Mouse (Mus musculus) thymus, postnatal 36 days (tissue): ENCODE results near the gene Neurod2.
A peak's percentile ranks its signal among the peaks of the same experiment; 100 is the strongest.

ENCODE experiments used
- DNase-seq, 2 experiments: peaks; one replicate each; pipeline ENCODE4 v3.0.0; 2022; ENCODE audit warnings: mixed read lengths in 2 of 2

Neurod2 gene

GRCm38 (mm10) chr11:98330745-98331204, 1.3 kb upstream of the Neurod2 start:
- no peak for DNase-seq

GRCm38 (mm10) chr11:98329960-98330744, 704 bp upstream of the Neurod2 start:
- DNase-seq: no peak

GRCm38 (mm10) chr11:98328371-98329069, 928 bp downstream of the Neurod2 start:
- DNase-seq: no peak

- DNase-seq: no peak
These were observed 1.4 kb downstream of the Neurod2 start for GRCm38 (mm10) chr11:98328031-98328370.

- no peak for DNase-seq
These were observed 2.1 kb downstream of the Neurod2 start for GRCm38 (mm10) chr11:98327136-98328030.

- DNase-seq: no peak
These were observed 2.7 kb downstream of the Neurod2 start for GRCm38 (mm10) chr11:98326741-98327135.

- no peak for DNase-seq
These were observed 3.6 kb downstream of the Neurod2 start for GRCm38 (mm10) chr11:98325821-98326218.

- no peak for DNase-seq
These were observed 4.1 kb downstream of the Neurod2 start for GRCm38 (mm10) chr11:98325191-98325820.

- DNase-seq: no peak
These were observed 5.5 kb downstream of the Neurod2 start for GRCm38 (mm10) chr11:98323933-98324332.

GRCm38 (mm10) chr11:98323136-98323866, 6.1 kb downstream of the Neurod2 start:
- DNase-seq: no peak

GRCm38 (mm10) chr11:98322159-98322558, 7.3 kb downstream of the Neurod2 start:
- no peak for DNase-seq

- no peak for DNase-seq
These were observed 7.8 kb downstream of the Neurod2 start for GRCm38 (mm10) chr11:98321677-98322003.

- DNase-seq: no peak
These were observed 8.4 kb downstream of the Neurod2 start for GRCm38 (mm10) chr11:98320806-98321676.

GRCm38 (mm10) chr11:98320381-98320780, 9.1 kb downstream of the Neurod2 start:
- DNase-seq: no peak

- no peak for DNase-seq
These were observed 9.5 kb downstream of the Neurod2 start for GRCm38 (mm10) chr11:98319944-98320343.

- no peak for DNase-seq
These were observed 9.9 kb downstream of the Neurod2 start for GRCm38 (mm10) chr11:98319544-98319943.

- DNase-seq: no peak
These were observed 10.3 kb downstream of the Neurod2 start for GRCm38 (mm10) chr11:98319120-98319519.

- DNase-seq: no peak
These were observed 10.9 kb downstream of the Neurod2 start for GRCm38 (mm10) chr11:98318421-98319116.

- DNase-seq: no peak
These were observed 12.0 kb downstream of the Neurod2 start for GRCm38 (mm10) chr11:98317479-98317878.

GRCm38 (mm10) chr11:98313790-98314323, 15.6 kb downstream of the Neurod2 start:
- peak; percentile 35 to 47 for DNase-seq
